Mouse (Mus musculus): ENCODE measurements around the gene Gm16434. TPM values are rescaled to one million over a fixed set of nuclear protein-coding genes. Genes with fewer than 3 reads are reported as not detected.
"Not testable (repeated sequence)": the region's sequence is repeated elsewhere in the genome, so short reads cannot be mapped to it uniquely, and the experiment has no call there.

Gm16434 gene
- not detected in 2 replicates for polyA plus RNA-seq (2016; fragmentation: Nextera tagmentation; extraction: Ambion mirVana)

GRCm38 (mm10) chr14:7194440-7194839, at the start of gene Gm16434:
TSS of gene Gm16434 (minus strand) at chr14:7194540.
- no CpG with 5 or more reads among the region's 2 CpGs for WGBS
- H3K36me3 ChIP-seq; H3K4me1 ChIP-seq; DNase-seq (ENCODE audit: low spot score); H3K9me3 ChIP-seq (replicated peaks); H3K4me3 ChIP-seq; H3K27ac ChIP-seq; H3K27me3 ChIP-seq (ENCODE audit: low read depth, poor library complexity, severe bottlenecking): not testable (repeated sequence)

- H3K36me3 ChIP-seq; H3K4me3 ChIP-seq; H3K27me3 ChIP-seq (ENCODE audit: low read depth, poor library complexity, severe bottlenecking); H3K4me1 ChIP-seq; H3K9me3 ChIP-seq (replicated peaks); H3K27ac ChIP-seq: not testable (repeated sequence)
- DNase-seq (ENCODE audit: low spot score) = peak; percentile 29
- WGBS = 4% methylated on average over 8 of the region's 10 CpGs
Observed at GRCm38 (mm10) chr14:7243498-7243897, 49.2 kb upstream of the Gm16434 start.

- H3K27ac ChIP-seq, H3K36me3 ChIP-seq: not testable (repeated sequence)
- 94% methylated on average over 3 of the region's 3 CpGs for WGBS
Observed at GRCm38 (mm10) chr14:7200070-7200469, 5.7 kb upstream of the Gm16434 start.

GRCm38 (mm10) chr14:7174483-7174971, 19.8 kb downstream of the Gm16434 start, which contains the start of gene Gm3512:
TSS of gene Gm3512 (minus strand) at chr14:7174533.
- not testable (repeated sequence) for H3K4me3 ChIP-seq; H3K27ac ChIP-seq; DNase-seq (ENCODE audit: low spot score); H3K36me3 ChIP-seq; H3K27me3 ChIP-seq (ENCODE audit: low read depth, poor library complexity, severe bottlenecking); H3K4me1 ChIP-seq; H3K9me3 ChIP-seq (replicated peaks)
- no CpG with 5 or more reads among the region's 37 CpGs for WGBS

More at GRCm38 (mm10) chr14:7200070-7200469, 5.7 kb upstream of the Gm16434 start:
- not testable (repeated sequence) for DNase-seq (ENCODE audit: low spot score); H3K9me3 ChIP-seq (replicated peaks); H3K4me1 ChIP-seq; H3K4me3 ChIP-seq; H3K27me3 ChIP-seq (ENCODE audit: low read depth, poor library complexity, severe bottlenecking)

Other genes starting within 250 kb of the Gm16434 start
- not detected in 2 replicates for gene Gm6356, start 220.7 kb downstream of the Gm16434 start, polyA plus RNA-seq (2016; fragmentation: Nextera tagmentation; extraction: Ambion mirVana)
- 0.66 and 0.90 TPM in 2 replicates for gene Gm10406, start 167.1 kb downstream of the Gm16434 start, polyA plus RNA-seq (2016; fragmentation: Nextera tagmentation; extraction: Ambion mirVana)
- not detected in 2 replicates for gene Gm3685, start 149.6 kb downstream of the Gm16434 start, polyA plus RNA-seq (2016; fragmentation: Nextera tagmentation; extraction: Ambion mirVana)
- 1.2 and 1.5 TPM in 2 replicates for gene Gm3696, start 93.9 kb downstream of the Gm16434 start, polyA plus RNA-seq (2016; fragmentation: Nextera tagmentation; extraction: Ambion mirVana)
- gene Gm6676, start 69.1 kb downstream of the Gm16434 start, polyA plus RNA-seq (2016; fragmentation: Nextera tagmentation; extraction: Ambion mirVana) = not detected in 2 replicates
- gene Gm3512, start 20.0 kb downstream of the Gm16434 start, polyA plus RNA-seq (2016; fragmentation: Nextera tagmentation; extraction: Ambion mirVana) = 3.7 and 4.1 TPM in 2 replicates
- gene Gm3727, start 70.2 kb upstream of the Gm16434 start, polyA plus RNA-seq (2016; fragmentation: Nextera tagmentation; extraction: Ambion mirVana) = not detected in 2 replicates
- gene Gm3739, start 120.5 kb upstream of the Gm16434 start, polyA plus RNA-seq (2016; fragmentation: Nextera tagmentation; extraction: Ambion mirVana) = 1.5 TPM in 2 replicates
- not detected in 2 replicates for gene Gm5797, start 137.9 kb upstream of the Gm16434 start, polyA plus RNA-seq (2016; fragmentation: Nextera tagmentation; extraction: Ambion mirVana)
- not detected in 2 replicates for gene Gm8374, start 170.6 kb upstream of the Gm16434 start, polyA plus RNA-seq (2016; fragmentation: Nextera tagmentation; extraction: Ambion mirVana)